Mouse (Mus musculus): ENCODE data around the gene Acan.

Gene Acan

GRCm38 (mm10) chr7:79053383-79053889 lies at the start of gene Acan:
Gene Acan (plus strand): TSS chr7:79053483.
- in situ Hi-C loops (cut with MboI, MseI), result no loop called here

- in situ Hi-C loops (cut with MboI, MseI), result no loop called here
These were observed 31.9 kb upstream of the Acan start for GRCm38 (mm10) chr7:79021293-79021905.

- in situ Hi-C loops (cut with MboI, MseI), result no loop called here
These were observed 24.1 kb upstream of the Acan start for GRCm38 (mm10) chr7:79029138-79029537.

- in situ Hi-C loops (cut with MboI, MseI), result no loop called here
These were observed 19.5 kb upstream of the Acan start for GRCm38 (mm10) chr7:79033745-79034144.

GRCm38 (mm10) chr7:79034521-79034920 lies 18.8 kb upstream of the Acan start:
- in situ Hi-C loops (cut with MboI, MseI), result no loop called here

- in situ Hi-C loops (cut with MboI, MseI), result no loop called here
These were observed 1.2 kb upstream of the Acan start for GRCm38 (mm10) chr7:79052081-79052480.

GRCm38 (mm10) chr7:79052521-79053382 lies 531 bp upstream of the Acan start:
- in situ Hi-C loops (cut with MboI, MseI), result no loop called here

- in situ Hi-C loops (cut with MboI, MseI), result no loop called here
These were observed 828 bp downstream of the Acan start for GRCm38 (mm10) chr7:79054111-79054510.

- in situ Hi-C loops (cut with MboI, MseI), result no loop called here
These were observed 5.3 kb downstream of the Acan start for GRCm38 (mm10) chr7:79058546-79058945.

GRCm38 (mm10) chr7:79067466-79067865 lies 14.2 kb downstream of the Acan start:
- in situ Hi-C loops (cut with MboI, MseI), result no loop called here

GRCm38 (mm10) chr7:79068231-79068630 lies 14.9 kb downstream of the Acan start:
- in situ Hi-C loops (cut with MboI, MseI), result no loop called here

GRCm38 (mm10) chr7:79079212-79079611 lies 25.9 kb downstream of the Acan start:
- in situ Hi-C loops (cut with MboI, MseI), result no loop called here

GRCm38 (mm10) chr7:79080572-79081399 lies 27.5 kb downstream of the Acan start:
- in situ Hi-C loops (cut with MboI, MseI), result loop anchor here (5.0 kb wide), 1 partner anchor 158 kb away; no protein-coding TSS in a partner anchor

- in situ Hi-C loops (cut with MboI, MseI), result no loop called here
These were observed 35.8 kb downstream of the Acan start for GRCm38 (mm10) chr7:79089111-79089510.

- in situ Hi-C loops (cut with MboI, MseI), result no loop called here
These were observed 43.2 kb downstream of the Acan start for GRCm38 (mm10) chr7:79096492-79096891.

GRCm38 (mm10) chr7:79113848-79114247 lies 60.6 kb downstream of the Acan start:
- in situ Hi-C loops (cut with MboI, MseI), result no loop called here

- in situ Hi-C loops (cut with MboI, MseI), result no loop called here
These were observed 70.2 kb downstream of the Acan start for GRCm38 (mm10) chr7:79123465-79123864.

- in situ Hi-C loops (cut with MboI, MseI), result no loop called here
These were observed 76.6 kb downstream of the Acan start for GRCm38 (mm10) chr7:79129883-79130282.

- in situ Hi-C loops (cut with MboI, MseI), result no loop called here
These were observed 77.1 kb downstream of the Acan start for GRCm38 (mm10) chr7:79130385-79130784.

- in situ Hi-C loops (cut with MboI, MseI), result no loop called here
These were observed 77.7 kb downstream of the Acan start, which contains the start of gene Hapln3 for GRCm38 (mm10) chr7:79130843-79131444. Gene Hapln3 (minus strand): TSS chr7:79131018.

GRCm38 (mm10) chr7:79133391-79133790 lies 80.1 kb downstream of the Acan start:
- in situ Hi-C loops (cut with MboI, MseI), result no loop called here

All from T-helper 2 cell (primary cell).